Mouse (Mus musculus) duodenum, adult 2 months (tissue): ENCODE data around the gene Ccl9. TPM values are rescaled to one million over a fixed set of nuclear protein-coding genes. Genes with fewer than 3 reads are reported as not detected.

ENCODE experiments used
- polyA plus RNA-seq: library from polyadenylated mRNA; depleted of rRNA; stranded (reverse); fragments of >200 nt; gene quantifications from 2 replicates; pipeline ENCODE4 v1.2.3, GENCODE M21; 2012; ENCODE audit warnings: low replicate concordance; rRNA removed

Gene Ccl9
- 0.71 and 1.2 TPM in 2 replicates for polyA plus RNA-seq

GRCm38 (mm10) chr11:83578186-83578760, at the start of gene Ccl9:
Gene Ccl9, minus strand, starts transcription at chr11:83578636.

GRCm38 (mm10) chr11:83592853-83593252, 14.4 kb upstream of the Ccl9 start, which contains the start of gene Ccl6:
Gene Ccl6, minus strand, starts transcription at chr11:83593087.

GRCm38 (mm10) chr11:83530360-83530759, 48.1 kb downstream of the Ccl9 start, which contains the start of gene Ccl5:
Gene Ccl5, minus strand, starts transcription at chr11:83530518.

Other genes starting within 250 kb of the Ccl9 start
- 0.67 and 0.92 TPM in 2 replicates for gene Rasl10b, start 169.5 kb downstream of the Ccl9 start, polyA plus RNA-seq
- gene Gas2l2, start 149.2 kb downstream of the Ccl9 start, polyA plus RNA-seq = 0.19 TPM in 1 of 2 replicates, not detected in the other
- 0.43 and 3.5 TPM in 2 replicates for gene 1700020L24Rik, start 141.0 kb downstream of the Ccl9 start, polyA plus RNA-seq
- gene Mmp28, start 115.6 kb downstream of the Ccl9 start, polyA plus RNA-seq = 4.0 and 24.0 TPM in 2 replicates
- gene Taf15, start 105.5 kb downstream of the Ccl9 start, polyA plus RNA-seq = 1.5 and 3.1 TPM in 2 replicates
- not detected in 2 replicates for gene Heatr9, start 56.5 kb downstream of the Ccl9 start, polyA plus RNA-seq
- 253 and 747 TPM in 2 replicates for gene Ccl5, start 48.1 kb downstream of the Ccl9 start, polyA plus RNA-seq
- gene Ccl6, start 14.5 kb upstream of the Ccl9 start, polyA plus RNA-seq = 25.6 and 33.1 TPM in 2 replicates
- gene Rpl9-ps1, start 67.0 kb upstream of the Ccl9 start, polyA plus RNA-seq = not detected in 2 replicates
- 1.0 and 2.2 TPM in 2 replicates for gene Ccl3, start 70.7 kb upstream of the Ccl9 start, polyA plus RNA-seq
- gene Ccl4, start 83.9 kb upstream of the Ccl9 start, polyA plus RNA-seq = 1.2 and 4.3 TPM in 2 replicates
- 0.29 and 0.70 TPM in 2 replicates for gene Wfdc17, start 125.4 kb upstream of the Ccl9 start, polyA plus RNA-seq
- 10.1 TPM in 1 of 2 replicates, not detected in the other for gene Wfdc18, start 130.4 kb upstream of the Ccl9 start, polyA plus RNA-seq
- 2.8 TPM in 1 of 2 replicates, not detected in the other for gene Wfdc21, start 168.3 kb upstream of the Ccl9 start, polyA plus RNA-seq
- 14.0 and 15.5 TPM in 2 replicates for gene Heatr6, start 175.1 kb upstream of the Ccl9 start, polyA plus RNA-seq